ENCODE assay signal across 8 mouse cellular contexts in the genomic region with DNA sequence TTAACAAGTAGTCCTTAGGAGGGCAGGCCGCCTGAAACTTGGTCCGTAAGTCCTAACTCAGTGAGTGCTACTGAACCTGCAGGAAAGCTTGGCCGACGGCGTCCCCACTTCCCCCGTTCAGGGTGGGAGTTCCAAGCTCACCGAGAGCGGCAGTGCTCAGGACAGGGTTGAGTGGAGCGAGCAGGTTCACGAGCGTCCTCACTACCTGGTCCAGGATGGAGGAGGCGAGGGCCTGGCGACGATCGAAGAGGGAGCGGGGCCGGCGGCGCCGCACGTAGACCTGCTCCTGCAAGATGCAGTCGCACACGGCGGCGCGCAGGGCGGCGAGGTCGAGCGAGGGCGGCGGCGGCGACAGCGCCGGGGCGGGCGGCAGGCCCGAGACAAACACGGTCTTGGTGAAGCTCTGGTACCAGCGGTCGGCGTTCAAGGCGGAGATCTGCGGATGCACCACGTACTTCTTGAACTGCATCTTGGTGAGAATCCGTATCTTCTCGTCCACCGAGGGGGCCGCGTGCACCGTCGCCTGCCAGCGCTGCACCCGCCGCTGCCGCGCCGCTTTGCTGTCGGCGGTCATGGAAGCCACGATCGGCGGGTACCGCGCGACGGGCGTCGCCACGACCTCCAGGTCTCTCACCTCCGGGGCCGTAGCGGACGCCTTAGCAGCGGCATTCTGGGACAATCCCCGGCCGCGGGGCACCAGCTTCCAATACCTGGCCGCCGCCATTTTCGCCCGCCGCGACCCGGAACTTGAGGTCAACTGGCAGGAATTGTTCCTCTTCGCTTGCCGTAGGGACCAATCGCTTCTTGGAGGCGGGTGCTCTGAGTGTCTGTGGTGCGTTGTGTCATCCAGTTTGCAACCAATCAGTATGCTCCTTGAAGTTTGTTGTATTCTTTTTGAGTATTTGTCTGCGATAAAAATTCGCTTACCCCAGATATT. TPM values are rescaled to one million over a fixed set of nuclear protein-coding genes. Genes with fewer than 3 reads are reported as not detected.
A peak's percentile ranks its signal among the peaks of the same experiment; 100 is the strongest.
DNase-seq lines count a peak whose midpoint lies in the region; ATAC-seq lines count a peak whose summit lies in the region.

B430218F22Rik (plus strand) TSS at position 120 of the 937 bp plus-strand sequence.
Mrps30 (minus strand) TSS at position 742 of the 937 bp plus-strand sequence.

- H3K4me2 ChIP-seq in lung, embryonic 16.5 days (ENCODE audit: low read depth, low read length) = peak within 1 kb of the TSS; percentile 75

- peaks cover 18% of the 10 kb centered on the region for H3K36me3 ChIP-seq in lung, embryonic 16.5 days (ENCODE audit: control insufficient read depth, insufficient read depth, low read length)

- peak; percentile 94 for DNase-seq in MEL-GATA-1-ER (ENCODE audit: extremely low read depth, low read depth)
- peak; percentile 93 for DNase-seq in cerebellum, adult 8-10 months
- DNase-seq in forelimb bud, embryonic 11.5 days (ENCODE audit: low read depth, low spot score) = peak; percentile 93
- peak; percentile 91 for DNase-seq in layer of hippocampus, adult 9-10 months (ENCODE audit: low spot score)
- DNase-seq in ovary, postnatal 10 days (ENCODE audit: low spot score) = peak; percentile 86
- peak; percentile 89 to 93 for DNase-seq in thymus, postnatal 10 days (ENCODE audit: low spot score in 2 of 2)

- peaks cover 3% of the 10 kb centered on the region; the same call in 1 of the 2 replicates for H3K4me1 ChIP-seq in lung, embryonic 16.5 days (replicated peaks; ENCODE audit: control insufficient read depth, insufficient read depth, low read length)

- peak; percentile 99 for ATAC-seq in hematopoietic stem cell, adult 5-6 weeks (replicated peaks in 1 of 2; ENCODE audit: insufficient read depth in 1 of 2, low FRiP score in 2 of 2, low TSS enrichment in 1 of 2, low read depth in 1 of 2, poor library complexity in 2 of 2, severe bottlenecking in 2 of 2)
- peak; percentile 98 for ATAC-seq in lung, embryonic 16.5 days (ENCODE audit: low read depth)

- no peaks in the 10 kb centered on the region for H3K9me3 ChIP-seq in lung, embryonic 16.5 days (ENCODE audit: control insufficient read depth, low read length)

- peak within 1 kb of the TSS; percentile 69 for H3K27ac ChIP-seq in lung, embryonic 16.5 days (ENCODE audit: low read length)

- under 1% methylated on average over 92 of the region's 93 CpGs for WGBS in lung, embryonic 16.5 days

- H3K27me3 ChIP-seq in lung, embryonic 16.5 days (ENCODE audit: control insufficient read depth, insufficient read depth, low read depth, low read length) = no peaks in the 10 kb centered on the region

- peak within 1 kb of the TSS; percentile 60 for H3K4me3 ChIP-seq in lung, embryonic 16.5 days (ENCODE audit: low read length)

- peak within 1 kb of the TSS; percentile 78 for H3K9ac ChIP-seq in lung, embryonic 16.5 days (ENCODE audit: low read length)

RNA-seq across cellular contexts. Expression of gene B430218F22Rik, which starts in this region (rescaled TPM):
- 0.38 TPM in 1 of 2 replicates, not detected in the other for total RNA-seq in hematopoietic stem cell, adult 5-6 weeks (2017)
- 0.19 and 0.68 TPM in 2 replicates for polyA plus RNA-seq in lung, embryonic 16.5 days (2015; fragmentation: Nextera tagmentation; extraction: Ambion mirVana)

RNA-seq across cellular contexts. Expression of gene Mrps30, which starts in this region (rescaled TPM):
- total RNA-seq in hematopoietic stem cell, adult 5-6 weeks (2017) = 45.5 and 46.5 TPM in 2 replicates
- 25.1 and 28.0 TPM in 2 replicates for polyA plus RNA-seq in lung, embryonic 16.5 days (2015; fragmentation: Nextera tagmentation; extraction: Ambion mirVana)

Comparison
In these comparisons a context has a peak if more than half of its experiments do, and no peak if none do; other contexts are left out.
1. Peak in every context shown above with its lines: DNase-seq, ATAC-seq, H3K4me3 ChIP-seq and H3K27ac ChIP-seq.